Mouse (Mus musculus) limb, embryonic 14.5 days (tissue): Measurements from ENCODE around the gene Olfr71. TPM values are rescaled to one million over a fixed set of nuclear protein-coding genes. Genes with fewer than 3 reads are reported as not detected.

Source experiments
- ATAC-seq: fragments of 200-750 bp; cut with Nextera tagmentation; 2 replicates; pipeline ENCODE4 v1.8.0; 2017; ENCODE audit warnings: low read depth, moderate number of reproducible peaks, moderate TSS enrichment; ENCODE audit not compliant: low FRiP score
- DNase-seq: peaks from one replicate; pipeline ENCODE4 v3.0.0-alpha.2; 2015; ENCODE audit warnings: low spot score
- H3K27ac ChIP-seq: fragments of 300-500 bp; sonication (generic); replicated peaks from 2 replicates; pipeline ENCODE4 v1.5.1; 2014; ENCODE audit warnings: low read depth, mild to moderate bottlenecking, low read length, moderate library complexity, mixed read lengths
- H3K27me3 ChIP-seq: fragments of 300-500 bp; sonication (generic); 2 replicates; pipeline ENCODE4 v1.6.1; 2014; ENCODE audit warnings: low read length, mixed read lengths; ENCODE audit not compliant: control insufficient read depth, insufficient read depth
- H3K36me3 ChIP-seq: fragments of 300-500 bp; sonication (generic); 2 replicates; pipeline ENCODE4 v1.6.1; 2014; ENCODE audit warnings: mild to moderate bottlenecking, low read length, moderate library complexity, mixed read lengths; ENCODE audit not compliant: control insufficient read depth, insufficient read depth
- H3K4me1 ChIP-seq: fragments of 300-500 bp; sonication (generic); 2 replicates; pipeline ENCODE4 v1.6.1; 2014; ENCODE audit warnings: antibody characterized with exemption, low read length, mixed read lengths; ENCODE audit not compliant: control insufficient read depth, insufficient read depth
- H3K4me2 ChIP-seq: fragments of 300-500 bp; sonication (generic); replicated peaks from 2 replicates; pipeline ENCODE4 v1.6.1; 2014; ENCODE audit warnings: low read depth, mild to moderate bottlenecking, low read length, moderate library complexity; ENCODE audit not compliant: severe bottlenecking
- H3K4me3 ChIP-seq: fragments of 300-500 bp; sonication (generic); replicated peaks from 2 replicates; pipeline ENCODE4 v1.5.1; 2014; ENCODE audit warnings: low read length
- H3K9ac ChIP-seq: fragments of 300-500 bp; sonication (generic); 2 replicates; pipeline ENCODE4 v1.6.1; 2014; ENCODE audit warnings: mild to moderate bottlenecking, low read depth, low read length, moderate library complexity; ENCODE audit not compliant: severe bottlenecking
- H3K9me3 ChIP-seq: fragments of 300-500 bp; sonication (generic); 2 replicates; pipeline ENCODE4 v1.6.1; 2016; ENCODE audit warnings: low read length; ENCODE audit not compliant: control insufficient read depth
- POLR2A ChIP-seq: fragments of 200-500 bp; IDR thresholded peaks from 2 replicates; pipeline ENCODE4 v1.8.0; 2012; ENCODE audit warnings: inconsistent platforms, mild to moderate bottlenecking, moderate library complexity, borderline replicate concordance; ENCODE audit not compliant: insufficient read depth, insufficient read length; ENCODE audit errors: extremely low read depth
- WGBS: fragments of 180-500 bp; shearing (Covaris S2); extraction: QIAGEN DNeasy Blood & Tissue Kit; methylation state at CpG from one replicate; pipeline ENCODE4 v1.1.7; 2014; 5-methylcytosine and 5-hydroxymethylcytosine counted together
- polyA plus RNA-seq, 2 experiments: library from polyadenylated mRNA; depleted of rRNA in 1 of 2; stranded (reverse) in 1 of 2; unstranded in 1 of 2; fragments of >200 nt; fragmentation: Nextera tagmentation in 1 of 2; extraction: Ambion mirVana in 1 of 2; gene quantifications; 2 replicates each; pipeline versions ENCODE4 v1.2.1 to v1.2.3; 2012 to 2014

Gene Olfr71
- polyA plus RNA-seq, 2 experiments: not detected

DNA sequence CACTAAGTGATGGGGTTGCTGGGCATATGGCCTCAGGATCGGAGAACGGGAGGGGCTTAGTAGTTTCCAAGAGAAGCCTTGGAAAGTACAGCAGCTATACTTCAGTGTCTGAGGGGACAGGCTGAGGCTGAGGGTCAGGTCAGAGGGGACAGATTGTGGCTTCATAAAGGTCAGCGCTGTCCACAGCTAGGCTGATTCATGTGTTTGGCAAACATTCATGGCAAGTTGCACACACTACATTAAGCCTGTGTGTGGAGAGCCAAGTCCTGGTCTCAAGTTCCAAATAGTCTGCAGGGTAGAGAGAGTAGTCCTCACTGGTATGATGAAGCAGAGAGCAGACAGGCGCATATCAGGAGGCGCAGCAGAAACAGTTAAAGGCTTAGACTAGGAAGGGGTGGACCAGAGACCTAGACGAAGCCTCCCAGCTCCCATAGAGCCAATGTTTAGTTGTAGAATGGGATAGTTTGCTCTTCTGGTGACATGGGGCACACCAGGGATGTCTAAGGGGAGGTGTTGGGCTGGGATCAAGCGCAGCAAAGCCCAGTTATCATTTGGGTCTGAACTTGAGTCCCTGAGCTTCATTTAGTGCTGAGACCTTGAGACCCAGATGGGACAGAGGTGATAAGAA is 30.5 kb downstream of the Olfr71 start:
- H3K36me3 ChIP-seq: peaks cover 48% of the 10 kb centered on the region
- TF ChIP-seq POLR2A: no peak
- no peak overlapping the region for H3K9ac ChIP-seq
- WGBS: 89% methylated on average over 7 of the region's 7 CpGs
- no peak overlapping the region for H3K4me3 ChIP-seq
- ATAC-seq: no peak
- DNase-seq: no peak
- H3K4me1 ChIP-seq: no peaks in the 10 kb centered on the region
- H3K4me2 ChIP-seq: no peak overlapping the region
- no peak overlapping the region for H3K27ac ChIP-seq
- H3K27me3 ChIP-seq: no peaks in the 10 kb centered on the region
- no peaks in the 10 kb centered on the region for H3K9me3 ChIP-seq

DNA sequence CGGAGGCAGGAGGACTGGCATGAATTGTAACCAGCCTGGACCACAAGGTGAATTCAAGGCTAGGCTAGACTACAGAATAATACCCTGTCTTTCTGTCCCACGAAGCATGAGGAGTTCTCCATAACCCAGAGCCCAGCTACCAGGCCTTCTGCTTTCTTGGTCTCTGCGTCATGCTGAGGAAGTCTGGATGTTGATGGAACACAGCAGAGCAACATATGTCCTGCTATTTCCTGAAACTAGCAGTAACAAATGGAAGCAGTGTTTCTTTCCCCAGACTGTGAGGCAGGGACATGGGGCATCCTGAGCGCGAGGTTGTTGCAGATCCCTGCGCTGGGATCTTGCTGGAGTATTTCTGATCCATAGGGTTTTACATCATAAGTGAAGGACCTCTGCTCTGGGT is 31.5 kb downstream of the Olfr71 start:
- H3K27ac ChIP-seq: no peak overlapping the region
- peaks cover 53% of the 10 kb centered on the region for H3K36me3 ChIP-seq
- no peak overlapping the region for H3K4me2 ChIP-seq
- no peak for TF ChIP-seq POLR2A
- H3K27me3 ChIP-seq: no peaks in the 10 kb centered on the region
- H3K4me1 ChIP-seq: no peaks in the 10 kb centered on the region
- H3K4me3 ChIP-seq: no peak overlapping the region
- 92% methylated on average over 6 of the region's 6 CpGs for WGBS
- H3K9me3 ChIP-seq: no peaks in the 10 kb centered on the region
- ATAC-seq: no peak
- no peak overlapping the region for H3K9ac ChIP-seq
- no peak for DNase-seq

DNA sequence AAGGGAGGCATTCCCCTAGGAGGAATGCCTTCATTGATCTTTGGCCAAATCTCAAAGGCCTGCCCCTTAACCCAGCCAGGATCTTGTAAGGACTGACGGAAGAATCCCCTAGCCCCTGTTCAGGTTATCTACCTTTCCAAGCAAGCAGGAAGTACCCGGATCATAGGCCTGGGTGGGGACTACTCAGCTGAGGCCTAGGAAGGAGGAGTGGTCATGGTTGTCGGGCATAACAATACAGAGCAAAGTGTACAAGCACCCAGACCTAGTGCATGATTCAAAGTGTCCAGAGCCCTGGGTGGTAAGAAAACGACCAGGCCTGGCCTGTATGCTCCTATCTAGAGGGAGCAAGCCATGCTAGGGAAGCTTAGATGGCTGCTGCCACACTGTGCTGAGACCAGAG is 34.4 kb downstream of the Olfr71 start:
- WGBS: 78% methylated on average over 4 of the region's 4 CpGs
- DNase-seq: no peak

DNA sequence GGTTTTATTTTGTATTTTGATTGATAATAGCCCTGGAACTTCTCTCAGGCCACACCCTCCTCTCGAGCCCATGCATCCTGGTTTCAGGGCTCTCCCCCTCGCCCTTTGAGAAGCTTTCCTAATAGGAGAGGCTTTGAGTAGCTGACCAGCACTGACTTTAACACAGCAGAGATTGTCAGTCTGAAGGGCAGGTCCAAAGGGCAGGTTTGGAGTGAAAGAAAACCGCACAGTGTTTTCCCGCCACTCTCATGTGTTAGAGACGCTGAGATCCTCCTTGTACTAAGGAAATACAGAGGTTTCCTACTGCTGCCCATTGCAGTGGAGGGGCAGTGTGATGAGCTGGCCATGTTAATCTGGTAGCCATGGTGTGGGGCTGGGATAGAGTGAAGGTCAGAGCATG is 35.1 kb downstream of the Olfr71 start:
- DNase-seq (no peak), ATAC-seq (no peak)
- WGBS: 86% methylated on average over 5 of the region's 5 CpGs
- H3K36me3 ChIP-seq: peaks cover 31% of the 10 kb centered on the region
- H3K4me2 ChIP-seq: no peak overlapping the region
- no peaks in the 10 kb centered on the region for H3K27me3 ChIP-seq
- no peak for TF ChIP-seq POLR2A
- peaks cover 11% of the 10 kb centered on the region for H3K4me1 ChIP-seq
- H3K4me3 ChIP-seq: no peak overlapping the region
- H3K9ac ChIP-seq: no peak overlapping the region
- no peaks in the 10 kb centered on the region for H3K9me3 ChIP-seq
- H3K27ac ChIP-seq: no peak overlapping the region

More for the DNA sequence above, 34.4 kb downstream of the Olfr71 start:
- Histone ChIP-seq H3K9ac (no peak overlapping the region), H3K4me3 (no peak overlapping the region), H3K9me3 (no peaks in the 10 kb centered on the region), H3K36me3 (peaks cover 33% of the 10 kb centered on the region), H3K4me1 (peaks cover 6% of the 10 kb centered on the region; the same call in 1 of the 2 replicates), H3K27me3 (no peaks in the 10 kb centered on the region), H3K4me2 (no peak overlapping the region), H3K27ac (no peak overlapping the region)
- no peak for ATAC-seq
- no peak for TF ChIP-seq POLR2A

DNA sequence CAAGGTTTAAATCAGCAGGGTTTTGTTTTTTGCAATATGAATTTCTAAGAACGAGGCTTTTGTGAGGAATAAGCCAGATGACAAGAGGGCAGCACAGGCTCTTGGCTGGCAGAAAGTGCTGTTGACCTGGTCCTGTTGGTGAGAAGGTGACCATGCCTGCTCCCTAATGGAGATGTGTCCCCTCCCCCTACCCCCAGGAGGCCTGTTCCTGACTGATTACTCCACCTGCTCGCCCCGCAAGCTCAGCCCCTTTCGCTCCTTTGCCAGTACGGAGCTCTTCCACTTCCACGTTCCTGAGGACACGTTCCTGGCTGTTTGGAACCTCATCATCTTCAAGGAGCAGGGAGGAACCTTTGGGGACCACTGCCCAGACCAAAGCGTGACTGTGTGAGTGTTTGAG is 36.4 kb downstream of the Olfr71 start:
- no peak overlapping the region for H3K9ac ChIP-seq
- no peak overlapping the region for H3K27ac ChIP-seq
- H3K4me1 ChIP-seq: peaks cover 14% of the 10 kb centered on the region
- no peaks in the 10 kb centered on the region for H3K9me3 ChIP-seq
- ATAC-seq (no peak), DNase-seq (no peak)
- TF ChIP-seq POLR2A: no peak
- H3K4me3 ChIP-seq: no peak overlapping the region
- 79% methylated on average over 8 of the region's 8 CpGs for WGBS
- no peak overlapping the region for H3K4me2 ChIP-seq
- no peaks in the 10 kb centered on the region for H3K27me3 ChIP-seq
- H3K36me3 ChIP-seq: peaks cover 31% of the 10 kb centered on the region

DNA sequence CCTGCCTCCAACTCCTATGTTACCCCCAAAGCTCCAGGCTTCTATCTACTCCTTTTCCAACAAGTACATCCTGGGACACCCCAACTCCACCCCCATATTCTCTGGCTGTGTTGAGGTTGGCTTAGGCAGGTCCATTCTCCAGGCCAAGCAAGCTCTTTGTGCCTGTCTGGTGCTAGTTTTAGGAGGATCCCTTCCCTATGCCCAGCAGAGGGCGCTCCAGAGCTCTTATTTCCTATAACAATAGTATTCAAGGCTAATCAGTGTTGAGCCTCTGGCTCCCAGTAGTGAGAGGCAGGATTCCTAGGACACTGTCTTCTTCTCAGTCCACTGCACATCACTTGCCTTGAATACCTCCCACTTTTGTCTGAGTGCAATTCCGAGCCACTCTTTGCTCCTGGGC is 38.0 kb downstream of the Olfr71 start:
- DNase-seq: peak; percentile 95
- no peak for TF ChIP-seq POLR2A
- Histone ChIP-seq H3K27me3 (no peaks in the 10 kb centered on the region), H3K4me1 (peaks cover 18% of the 10 kb centered on the region), H3K4me3 (no peak overlapping the region), H3K9me3 (no peaks in the 10 kb centered on the region), H3K36me3 (peaks cover 18% of the 10 kb centered on the region), H3K9ac (no peak overlapping the region), H3K4me2 (no peak overlapping the region), H3K27ac (no peak overlapping the region)
- ATAC-seq: no peak
- 12% methylated on average over 2 of the region's 2 CpGs for whole genome bisulfite sequencing
